Mouse (Mus musculus) frontal cortex, postnatal 36 days (tissue): ENCODE results near the gene Tmem221.
A peak's percentile ranks its signal among the peaks of the same experiment; 100 is the strongest.

Source experiments
- DNase-seq, 2 experiments: peaks; one replicate each; pipeline ENCODE4 v3.0.0; 2022; ENCODE audit warnings: low spot score in 2 of 2

Tmem221 gene

DNA sequence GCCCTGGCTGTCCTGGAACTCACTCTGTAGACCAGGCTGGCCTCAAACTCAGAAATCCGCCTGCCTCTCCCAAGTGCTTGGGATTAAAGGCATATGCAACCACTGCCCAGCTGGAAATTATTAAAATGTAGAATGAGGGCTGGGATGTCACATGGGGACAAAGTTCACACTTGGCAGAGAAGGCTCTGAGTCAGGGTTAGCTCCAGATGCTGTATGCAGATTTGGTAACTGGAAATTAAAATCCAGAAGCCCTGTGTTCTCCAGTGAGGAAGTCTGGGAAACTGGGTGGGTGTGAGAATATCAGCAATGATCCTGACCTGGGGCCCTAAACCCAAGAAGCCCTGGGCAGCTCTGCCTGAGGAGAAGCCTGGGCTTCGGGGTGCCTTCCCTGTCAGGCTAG is 49.4 kb downstream of the Tmem221 start:
- no peak for DNase-seq

- peak; percentile 70 to 90 for DNase-seq
These were observed 51.0 kb downstream of the Tmem221 start for GRCm38 (mm10) chr8:71507589-71508104.

DNA sequence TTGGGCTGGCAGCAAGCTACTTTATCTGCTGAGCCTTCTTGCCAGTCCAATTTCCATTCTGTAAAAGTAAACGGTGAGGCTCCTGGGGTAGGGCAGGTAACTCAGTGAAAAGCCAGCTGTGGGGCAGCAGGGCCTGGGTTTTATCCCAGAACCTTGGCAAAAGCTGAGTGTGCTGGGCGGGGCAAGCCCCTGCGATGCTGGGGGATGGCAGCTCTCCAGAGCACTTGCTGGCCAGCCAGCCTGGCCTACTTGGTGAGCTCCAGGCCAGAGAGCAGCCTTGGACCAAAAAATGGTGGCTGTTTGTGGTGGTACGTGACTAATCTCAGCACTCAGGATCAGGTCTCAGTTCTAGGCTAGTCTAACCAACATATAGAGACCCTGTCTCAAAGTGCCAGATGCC is 52.7 kb downstream of the Tmem221 start:
- DNase-seq: no peak

DNA sequence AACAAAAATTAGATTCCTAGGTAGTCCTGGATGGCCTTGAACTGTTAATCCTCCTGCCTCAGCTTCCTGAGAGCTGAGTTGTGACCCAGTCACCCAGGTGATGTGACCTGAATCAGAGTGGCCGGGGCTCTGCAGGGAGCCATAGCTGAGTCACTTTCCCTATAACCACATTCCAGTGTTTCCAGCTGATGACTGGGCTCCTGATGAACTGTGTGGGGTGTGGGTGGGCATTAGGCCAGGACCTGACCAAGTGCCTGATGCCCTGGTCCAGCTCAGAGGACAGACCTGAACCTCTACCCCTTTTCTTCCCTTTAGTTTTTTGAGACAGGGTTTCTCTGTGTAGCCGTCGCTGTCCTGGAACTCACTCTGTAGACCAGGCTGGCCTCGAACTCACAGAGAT is 53.3 kb downstream of the Tmem221 start:
- no peak for DNase-seq

DNA sequence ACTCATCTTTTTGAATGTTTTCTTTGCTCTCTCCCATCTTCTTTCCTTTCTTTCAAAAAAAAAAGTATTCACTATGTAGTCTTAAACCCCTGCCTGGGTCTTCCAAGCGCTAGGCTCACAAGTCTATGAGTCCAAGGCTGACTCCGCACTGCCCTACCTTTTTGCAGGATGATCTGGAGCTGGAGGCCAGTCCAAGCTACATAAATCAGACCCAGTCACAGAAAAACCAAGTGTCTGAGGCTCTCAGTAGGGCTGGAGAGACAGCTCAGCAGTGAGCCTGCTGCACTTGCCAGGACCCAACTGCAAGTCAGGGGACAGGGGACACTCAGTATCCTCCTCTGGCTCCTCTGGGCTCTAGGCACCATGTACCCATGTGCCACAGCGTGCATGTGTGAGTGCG is 54.3 kb downstream of the Tmem221 start:
- DNase-seq: no peak
